Mouse (Mus musculus) liver, adult 2 months (tissue): Measurements from ENCODE around the gene Trappc10.

Experiments
- CTCF ChIP-seq: fragments of 200-500 bp; IDR thresholded peaks from 2 replicates; pipeline ENCODE4 v1.5.1; 2011; ENCODE audit warnings: low read depth, low read length, control low read depth
- POLR2A ChIP-seq: fragments of 200-500 bp; IDR thresholded peaks from 2 replicates; pipeline ENCODE4 v1.6.1; 2011; ENCODE audit warnings: low read length, control low read depth; ENCODE audit not compliant: insufficient read depth; ENCODE audit errors: extremely low read depth

- no peak for TF ChIP-seq CTCF
- TF ChIP-seq POLR2A, result no peak
These were observed 83.3 kb downstream of the Trappc10 start for GRCm38 (mm10) chr10:78161096-78161495.
